Mouse (Mus musculus) liver, adult 2 months (tissue): Measurements from ENCODE around the gene Tmem8b. TPM values are rescaled to one million over a fixed set of nuclear protein-coding genes. Genes with fewer than 3 reads are reported as not detected.

ENCODE experiments used
- DNase-seq: peaks from one replicate; pipeline ENCODE4 v3.0.0-alpha.2; 2011; ENCODE audit warnings: low read depth, low spot score; ENCODE audit errors: extremely low read depth
- H3K27ac ChIP-seq: fragments of 200-500 bp; replicated peaks from 2 replicates; pipeline ENCODE4 v1.5.1; 2012; ENCODE audit warnings: low read depth, mild to moderate bottlenecking, control low read depth, inconsistent platforms, low read length; ENCODE audit not compliant: insufficient read depth
- H3K27me3 ChIP-seq: fragments of 200-500 bp; 2 replicates; pipeline ENCODE4 v1.6.1; 2012; ENCODE audit warnings: mild to moderate bottlenecking, moderate library complexity, low read length, inconsistent platforms; ENCODE audit not compliant: control insufficient read depth, insufficient read depth
- H3K36me3 ChIP-seq: fragments of 200-500 bp; 2 replicates; pipeline ENCODE4 v1.6.1; 2012; ENCODE audit warnings: low read length, inconsistent platforms; ENCODE audit not compliant: control insufficient read depth, insufficient read depth
- H3K4me1 ChIP-seq: fragments of 200-500 bp; 2 replicates; pipeline ENCODE4 v1.6.1; 2011; ENCODE audit warnings: low read length; ENCODE audit not compliant: control insufficient read depth, insufficient read depth
- H3K4me3 ChIP-seq: fragments of 200-500 bp; 2 replicates; pipeline ENCODE4 v1.5.1; 2011; ENCODE audit warnings: low read depth, mild to moderate bottlenecking, control low read depth, low read length, moderate library complexity; ENCODE audit not compliant: insufficient read depth
- H3K79me2 ChIP-seq: fragments of 200-500 bp; 2 replicates; pipeline ENCODE4 v1.6.1; 2012; ENCODE audit warnings: inconsistent platforms, mild to moderate bottlenecking, low read length, moderate library complexity; ENCODE audit not compliant: control insufficient read depth, insufficient read depth
- H3K9ac ChIP-seq: fragments of 200-500 bp; 2 replicates; pipeline ENCODE4 v1.6.1; 2012; ENCODE audit warnings: low read depth, mild to moderate bottlenecking, control low read depth, inconsistent platforms, low read length
- CTCF ChIP-seq: fragments of 200-500 bp; IDR thresholded peaks from 2 replicates; pipeline ENCODE4 v1.5.1; 2011; ENCODE audit warnings: low read depth, low read length, control low read depth
- POLR2A ChIP-seq: fragments of 200-500 bp; IDR thresholded peaks from 2 replicates; pipeline ENCODE4 v1.6.1; 2011; ENCODE audit warnings: low read length, control low read depth; ENCODE audit not compliant: insufficient read depth; ENCODE audit errors: extremely low read depth
- WGBS: fragments of 180-500 bp; shearing (Covaris S2); methylation state at CpG from one replicate; pipeline ENCODE4 v1.1.7; 2018; 5-methylcytosine and 5-hydroxymethylcytosine counted together
- polyA plus RNA-seq: library from polyadenylated mRNA; depleted of rRNA; stranded (reverse); fragments of >200 nt; gene quantifications from 2 replicates; pipeline ENCODE4 v1.2.3, GENCODE M21; 2012
- total RNA-seq: library from RNA; depleted of rRNA; stranded (reverse); fragments of >200 nt; gene quantifications from 2 replicates; pipeline ENCODE4 v1.2.3, GENCODE M21; 2014

Tmem8b gene
- total and polyA plus RNA-seq, 2 experiments: 0.46 to 1.9 TPM

- no peaks in the 10 kb centered on the region for H3K79me2 ChIP-seq
- H3K9ac ChIP-seq: no peak overlapping the region
- peak; percentile 17 for DNase-seq
- WGBS: 32% methylated on average over 7 of the region's 7 CpGs
- TF ChIP-seq CTCF (no peak), POLR2A (no peak)
- peaks cover 5% of the 10 kb centered on the region; the same call in 1 of the 2 replicates for H3K27me3 ChIP-seq
- no peaks in the 10 kb centered on the region for H3K4me1 ChIP-seq
- H3K36me3 ChIP-seq: no peaks in the 10 kb centered on the region
- H3K27ac ChIP-seq: no peak overlapping the region
- no peak overlapping the region for H3K4me3 ChIP-seq
Observed at GRCm38 (mm10) chr4:43713652-43714219, 45.0 kb downstream of the Tmem8b start.

GRCm38 (mm10) chr4:43720491-43721228 lies 51.9 kb downstream of the Tmem8b start:
- Histone ChIP-seq H3K27me3 (peaks cover 2% of the 10 kb centered on the region; the same call in 1 of the 2 replicates), H3K27ac (no peak overlapping the region), H3K4me3 (no peak overlapping the region), H3K4me1 (no peaks in the 10 kb centered on the region), H3K79me2 (no peaks in the 10 kb centered on the region), H3K9ac (no peak overlapping the region), H3K36me3 (no peaks in the 10 kb centered on the region)
- TF ChIP-seq CTCF: no peak
- TF ChIP-seq POLR2A: no peak
- 61% methylated on average over 16 of the region's 16 CpGs for WGBS
- no peak for DNase-seq

DNA sequence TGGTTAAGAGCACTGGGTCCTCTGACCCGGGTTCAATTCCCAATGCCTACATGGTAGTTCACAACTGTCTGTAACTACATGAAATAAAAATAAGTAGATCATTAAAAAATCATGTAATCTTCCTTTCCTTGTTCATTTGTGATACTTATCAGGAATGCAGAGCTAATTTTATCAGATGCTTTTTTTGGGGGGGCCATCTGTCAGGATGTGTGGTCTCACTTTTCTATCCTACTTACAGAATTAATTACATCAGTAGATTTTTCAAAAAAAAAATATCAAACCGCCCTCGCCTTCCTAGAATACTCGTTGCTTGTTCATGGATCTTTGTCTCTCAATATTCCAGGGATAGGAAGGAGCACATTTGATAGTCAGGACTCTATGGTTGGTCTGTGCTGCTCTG lies 53.4 kb downstream of the Tmem8b start:
- H3K4me3 ChIP-seq: no peak overlapping the region
- no peaks in the 10 kb centered on the region for H3K36me3 ChIP-seq
- WGBS: 87% methylated on average over 4 of the region's 4 CpGs
- H3K9ac ChIP-seq: no peak overlapping the region
- no peaks in the 10 kb centered on the region for H3K79me2 ChIP-seq
- no peak for DNase-seq
- no peaks in the 10 kb centered on the region for H3K4me1 ChIP-seq
- H3K27ac ChIP-seq: no peak overlapping the region
- TF ChIP-seq CTCF: no peak
- H3K27me3 ChIP-seq: no peaks in the 10 kb centered on the region

DNA sequence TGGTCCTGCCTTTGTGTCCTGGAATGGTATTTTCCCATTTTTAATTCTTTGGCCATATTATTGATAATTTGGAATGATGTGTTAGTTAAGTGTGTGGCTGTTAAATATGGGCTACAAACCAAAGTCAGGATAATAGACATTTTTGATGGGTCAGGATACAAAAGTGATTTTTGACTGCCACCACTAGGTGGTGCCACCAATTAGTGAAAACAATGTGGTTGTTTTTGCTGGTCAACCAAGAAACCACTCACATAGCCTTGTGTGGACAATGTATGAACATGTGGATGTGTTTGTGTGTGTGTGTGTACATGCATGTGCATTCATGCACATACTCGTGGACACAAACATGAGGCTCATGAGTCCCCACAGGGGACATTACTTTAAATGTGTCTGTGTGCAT lies 56.0 kb downstream of the Tmem8b start:
- TF ChIP-seq CTCF (0 out of 2 replicates have a peak, but pooled peaks have one; percentile 31), POLR2A (no peak)
- H3K4me3 ChIP-seq: no peak overlapping the region
- H3K79me2 ChIP-seq: no peaks in the 10 kb centered on the region
- H3K27me3 ChIP-seq: no peaks in the 10 kb centered on the region
- no peaks in the 10 kb centered on the region for H3K4me1 ChIP-seq
- H3K27ac ChIP-seq: no peak overlapping the region
- H3K36me3 ChIP-seq: no peaks in the 10 kb centered on the region
- WGBS: 10% methylated on average over 1 of the region's 1 CpGs
- H3K9ac ChIP-seq: no peak overlapping the region
- DNase-seq: peak; percentile 24

DNA sequence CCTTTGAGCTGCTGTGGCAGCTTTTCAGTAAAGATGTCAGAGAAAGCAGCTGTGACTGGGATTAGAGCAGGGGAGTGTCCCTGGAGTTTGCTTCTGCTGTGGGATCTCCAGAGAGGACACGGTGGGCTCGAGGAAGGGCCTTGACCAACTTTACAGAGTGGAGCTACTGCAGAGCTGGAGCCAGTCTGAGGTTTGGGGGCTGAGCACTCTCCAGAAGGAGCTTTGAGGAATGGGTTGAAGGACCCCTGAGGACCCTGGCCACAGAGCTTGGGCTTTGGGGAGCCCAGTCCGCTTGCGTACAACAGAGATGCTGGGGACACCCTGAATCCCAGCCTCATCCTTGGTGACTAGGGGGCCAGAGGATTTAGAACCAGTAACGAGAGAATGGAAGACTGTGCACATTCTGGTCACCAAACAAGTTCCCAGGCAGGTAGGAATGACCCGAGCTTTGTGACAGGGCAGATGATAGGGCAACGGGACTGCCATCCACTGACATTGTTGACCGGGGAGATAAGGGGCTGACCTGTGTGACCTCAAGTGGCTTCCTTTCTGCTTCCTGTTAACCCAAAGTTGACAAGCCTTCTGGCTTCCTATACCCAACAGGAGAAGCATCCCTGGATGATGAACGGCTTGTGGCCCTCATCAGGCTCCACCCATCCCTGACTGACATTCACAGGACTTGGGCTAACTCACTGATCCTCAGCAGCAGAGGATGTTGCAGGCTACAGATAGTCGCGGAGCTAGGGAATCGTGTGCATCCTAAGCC lies 57.6 kb downstream of the Tmem8b start:
- no peak overlapping the region for H3K27ac ChIP-seq
- H3K79me2 ChIP-seq: no peaks in the 10 kb centered on the region
- no peaks in the 10 kb centered on the region for H3K4me1 ChIP-seq
- DNase-seq: no peak
- 28% methylated on average over 12 of the region's 12 CpGs for WGBS
- no peaks in the 10 kb centered on the region for H3K36me3 ChIP-seq
- no peak overlapping the region for H3K4me3 ChIP-seq
- no peaks in the 10 kb centered on the region for H3K27me3 ChIP-seq
- TF ChIP-seq CTCF (no peak), POLR2A (no peak)
- H3K9ac ChIP-seq: no peak overlapping the region

- H3K27me3 ChIP-seq: no peaks in the 10 kb centered on the region
- peak within 1 kb of the TSS; percentile 67 for H3K27ac ChIP-seq
- no peak within 1 kb of the TSS for H3K9ac ChIP-seq
- no peaks in the 10 kb centered on the region for H3K79me2 ChIP-seq
- 51% methylated on average over 3 of the region's 3 CpGs for whole genome bisulfite sequencing
- no peaks in the 10 kb centered on the region for H3K36me3 ChIP-seq
- peak; percentile 48 for DNase-seq
- no peaks in the 10 kb centered on the region for H3K4me1 ChIP-seq
- no peak within 1 kb of the TSS for H3K4me3 ChIP-seq
- TF ChIP-seq POLR2A (no peak), CTCF (no peak)
Observed at GRCm38 (mm10) chr4:43726995-43727394, 58.2 kb downstream of the Tmem8b start, which contains the start of gene Hrct1. Hrct1 (plus strand) TSS chr4:43727188.
